Mouse (Mus musculus) myocyte (in vitro differentiated cells): Measurements from ENCODE around the gene Pml.
A peak's percentile ranks its signal among the peaks of the same experiment; 100 is the strongest.

ENCODE experiments used
- POLR2A ChIP-seq: IDR thresholded peaks from one replicate; pipeline ENCODE4 v1.6.1; 2011; ENCODE audit warnings: low read depth, mild to moderate bottlenecking, control low read depth, moderate library complexity; ENCODE audit not compliant: insufficient read length
- POLR2AphosphoS2 ChIP-seq: IDR thresholded peaks from one replicate; pipeline ENCODE4 v1.6.1; 2011; ENCODE audit warnings: low read depth, control low read depth; ENCODE audit not compliant: insufficient read length
- TCF12 ChIP-seq: IDR thresholded peaks from one replicate; pipeline ENCODE4 v1.6.1; 2011; ENCODE audit warnings: mild to moderate bottlenecking, control low read depth; ENCODE audit not compliant: poor library complexity, insufficient read depth, severe bottlenecking
- USF1 ChIP-seq: IDR thresholded peaks from one replicate; pipeline ENCODE4 v1.6.1; 2011; ENCODE audit warnings: low read depth, mild to moderate bottlenecking, control low read depth, moderate library complexity

DNA sequence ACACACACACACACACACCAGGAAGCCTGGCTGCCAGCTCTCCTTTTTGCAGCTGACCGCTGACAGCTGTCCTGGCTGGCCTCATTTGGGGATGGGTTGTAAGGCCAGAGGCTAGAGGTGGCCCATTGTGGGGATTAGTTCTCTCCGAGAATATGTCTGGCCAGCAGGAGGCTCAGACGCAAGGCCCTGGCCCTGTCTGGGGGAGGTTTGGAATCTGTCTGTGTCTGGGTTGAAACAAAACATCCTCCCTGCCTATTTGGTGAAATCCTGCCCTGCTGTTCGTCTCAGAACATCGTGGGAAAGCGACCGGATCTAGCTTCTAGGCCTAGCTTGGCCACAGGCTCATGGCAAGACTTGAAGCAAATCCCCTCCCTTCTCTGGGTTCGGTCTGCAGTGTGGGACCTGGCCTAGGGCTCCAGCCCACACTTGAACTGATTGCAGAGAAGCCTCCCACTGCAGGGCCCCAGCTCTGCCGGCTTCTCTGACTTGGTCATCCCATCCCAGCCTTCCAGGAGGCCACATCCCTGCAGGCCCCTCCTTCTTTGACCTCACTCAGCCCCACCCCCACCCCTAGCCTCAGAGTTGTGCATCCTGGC lies 46.3 kb upstream of the Pml start:
- TF ChIP-seq TCF12 = peak; percentile 90
- no peak for TF ChIP-seq POLR2AphosphoS2
- TF ChIP-seq POLR2A = no peak
- no peak for TF ChIP-seq USF1
